Mouse (Mus musculus): ENCODE data around the gene Tmem259. TPM values are rescaled to one million over a fixed set of nuclear protein-coding genes. Genes with fewer than 3 reads are reported as not detected.

Gene Tmem259
- polyA plus RNA-seq, 1 experiment from 2014 or later: 24.7 TPM

- ATAC-seq (ENCODE audit: low FRiP score): no peak
- Histone ChIP-seq H3K36me3 (peaks cover 16% of the 10 kb centered on the region), H3K27me3 (replicated peaks) (no peaks in the 10 kb centered on the region; the same call in 1 of the 2 replicates), H3K27ac (replicated peaks) (no peak overlapping the region), H3K4me2 (peak overlapping the region; percentile 33), H3K9me3 (replicated peaks) (no peaks in the 10 kb centered on the region), H3K4me3 (replicated peaks) (no peak overlapping the region), H3K9ac (replicated peaks) (peak overlapping the region; percentile 20; the same call in 1 of the 2 replicates), H3K4me1 (peaks cover 15% of the 10 kb centered on the region)
- 4% methylated on average over 21 of the region's 21 CpGs for WGBS
Observed at GRCm38 (mm10) chr10:79958140-79958816, 25.9 kb downstream of the Tmem259 start.

DNA sequence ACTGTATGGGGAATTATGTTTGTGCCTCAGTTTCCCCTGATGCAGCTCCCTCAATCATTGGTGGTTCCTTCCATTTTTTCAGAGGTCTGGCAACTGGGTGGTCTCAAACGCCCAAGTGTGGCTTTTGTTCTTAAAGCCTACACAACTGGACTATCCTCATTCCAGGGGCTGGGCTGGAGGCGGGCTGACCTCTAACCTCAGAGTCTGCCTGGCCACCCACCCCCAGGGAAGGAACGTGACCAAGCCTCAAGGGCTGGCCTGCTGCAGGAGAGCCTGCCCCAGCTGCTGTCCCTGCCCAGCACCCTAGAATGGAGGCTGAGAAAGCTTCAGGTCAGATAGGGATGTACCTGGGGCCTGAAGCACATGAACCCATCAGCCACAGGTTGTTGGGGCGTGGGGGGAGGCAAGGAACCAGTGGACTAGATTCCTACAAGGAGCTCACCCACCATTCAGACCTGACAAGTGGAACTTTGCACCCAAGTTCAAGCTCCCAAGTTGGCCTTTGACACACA, 27.4 kb downstream of the Tmem259 start:
- WGBS: 25% methylated on average over 4 of the region's 4 CpGs
- Histone ChIP-seq H3K27ac (replicated peaks) (no peak overlapping the region), H3K36me3 (peaks cover 14% of the 10 kb centered on the region), H3K4me3 (replicated peaks) (no peak overlapping the region), H3K9me3 (replicated peaks) (no peaks in the 10 kb centered on the region), H3K4me2 (no peak overlapping the region), H3K27me3 (replicated peaks) (no peaks in the 10 kb centered on the region; the same call in 1 of the 2 replicates), H3K9ac (replicated peaks) (no peak overlapping the region), H3K4me1 (peaks cover 15% of the 10 kb centered on the region)
- ATAC-seq (ENCODE audit: low FRiP score): no peak

- H3K4me3 ChIP-seq (replicated peaks): no peak overlapping the region
- H3K9me3 ChIP-seq (replicated peaks): no peaks in the 10 kb centered on the region
- H3K4me1 ChIP-seq: peaks cover 6% of the 10 kb centered on the region
- no peak overlapping the region for H3K4me2 ChIP-seq
- no peaks in the 10 kb centered on the region; the same call in 1 of the 2 replicates for H3K27me3 ChIP-seq (replicated peaks)
- no peak for ATAC-seq (ENCODE audit: low FRiP score)
- WGBS: 77% methylated on average over 9 of the region's 9 CpGs
- H3K27ac ChIP-seq (replicated peaks): no peak overlapping the region
- H3K36me3 ChIP-seq: peaks cover 21% of the 10 kb centered on the region
- no peak overlapping the region for H3K9ac ChIP-seq (replicated peaks)
Observed at GRCm38 (mm10) chr10:79955691-79956090, 28.4 kb downstream of the Tmem259 start.

- Histone ChIP-seq H3K9ac (replicated peaks) (no peak overlapping the region), H3K4me2 (no peak overlapping the region), H3K4me1 (peaks cover 4% of the 10 kb centered on the region; the same call in 1 of the 2 replicates), H3K9me3 (replicated peaks) (no peaks in the 10 kb centered on the region), H3K4me3 (replicated peaks) (no peak overlapping the region), H3K36me3 (peaks cover 38% of the 10 kb centered on the region), H3K27me3 (replicated peaks) (no peaks in the 10 kb centered on the region; the same call in 1 of the 2 replicates), H3K27ac (replicated peaks) (no peak overlapping the region)
- ATAC-seq (ENCODE audit: low FRiP score): no peak
- 91% methylated on average over 6 of the region's 6 CpGs for WGBS
Observed at GRCm38 (mm10) chr10:79953946-79954345, 30.2 kb downstream of the Tmem259 start.

DNA sequence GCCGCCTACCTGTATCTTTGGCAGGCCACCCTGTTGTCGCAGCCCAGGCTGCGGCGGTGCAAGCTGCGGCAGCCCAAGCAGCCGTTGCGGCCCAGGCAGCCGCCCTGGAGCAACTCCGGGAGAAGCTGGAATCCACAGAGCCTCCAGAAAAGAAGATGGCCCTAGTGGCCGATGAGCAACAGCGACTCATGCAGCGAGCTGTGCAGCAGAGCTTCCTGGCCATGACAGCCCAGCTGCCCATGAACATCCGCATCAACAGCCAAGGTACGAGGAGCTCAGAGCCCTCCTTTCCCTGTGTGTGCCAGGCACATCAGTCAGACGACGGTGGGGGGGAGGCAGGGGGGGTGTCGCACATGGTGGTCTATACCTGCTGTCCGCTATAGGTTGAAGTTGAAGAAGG, 33.5 kb downstream of the Tmem259 start:
- ATAC-seq (ENCODE audit: low FRiP score): no peak
- H3K9me3 ChIP-seq (replicated peaks): no peaks in the 10 kb centered on the region
- 88% methylated on average over 18 of the region's 18 CpGs for WGBS

GRCm38 (mm10) chr10:79949873-79950272, 34.3 kb downstream of the Tmem259 start:
- ATAC-seq (ENCODE audit: low FRiP score): no peak
- Histone ChIP-seq H3K4me3 (replicated peaks) (no peak overlapping the region), H3K9me3 (replicated peaks) (no peaks in the 10 kb centered on the region), H3K27me3 (replicated peaks) (no peaks in the 10 kb centered on the region), H3K9ac (replicated peaks) (no peak overlapping the region), H3K4me2 (no peak overlapping the region), H3K27ac (replicated peaks) (no peak overlapping the region), H3K4me1 (peaks cover 21% of the 10 kb centered on the region), H3K36me3 (peaks cover 44% of the 10 kb centered on the region)
- 92% methylated on average over 4 of the region's 4 CpGs for WGBS

More for the DNA sequence above, 33.5 kb downstream of the Tmem259 start:
- H3K27me3 ChIP-seq (replicated peaks): no peaks in the 10 kb centered on the region
- no peak overlapping the region for H3K9ac ChIP-seq (replicated peaks)
- H3K36me3 ChIP-seq: peaks cover 44% of the 10 kb centered on the region
- no peak overlapping the region for H3K4me2 ChIP-seq
- H3K27ac ChIP-seq (replicated peaks): no peak overlapping the region
- peaks cover 14% of the 10 kb centered on the region for H3K4me1 ChIP-seq
- no peak overlapping the region for H3K4me3 ChIP-seq (replicated peaks)

DNA sequence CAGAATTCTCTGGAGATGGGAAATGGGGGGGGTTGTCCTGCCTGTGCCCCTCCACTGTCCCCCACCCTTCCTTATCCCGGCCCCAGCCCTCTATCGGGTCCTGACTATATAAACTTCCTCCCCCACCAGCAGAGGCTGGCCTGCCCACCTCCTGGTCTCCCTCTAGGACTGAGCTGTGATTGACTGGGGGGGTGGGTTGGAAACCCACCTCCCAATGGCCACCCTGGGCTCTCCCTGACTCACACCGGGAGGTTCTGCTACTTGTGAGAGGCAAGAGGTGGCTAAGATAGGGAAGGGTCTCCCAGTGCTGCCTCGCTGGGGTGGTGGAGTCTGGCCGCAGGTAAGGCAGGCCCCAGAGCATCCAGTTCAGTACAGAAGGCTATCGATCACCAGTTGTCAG, 36.6 kb downstream of the Tmem259 start:
- Histone ChIP-seq H3K9me3 (replicated peaks) (no peaks in the 10 kb centered on the region), H3K9ac (replicated peaks) (no peak overlapping the region), H3K4me1 (peaks cover 33% of the 10 kb centered on the region), H3K36me3 (peaks cover 36% of the 10 kb centered on the region), H3K4me2 (no peak overlapping the region), H3K4me3 (replicated peaks) (no peak overlapping the region), H3K27me3 (replicated peaks) (no peaks in the 10 kb centered on the region), H3K27ac (replicated peaks) (no peak overlapping the region)
- ATAC-seq (ENCODE audit: low FRiP score): no peak
- 61% methylated on average over 6 of the region's 6 CpGs for WGBS

GRCm38 (mm10) chr10:79946752-79947322, 37.3 kb downstream of the Tmem259 start:
- no peaks in the 10 kb centered on the region for H3K9me3 ChIP-seq (replicated peaks)
- peaks cover 33% of the 10 kb centered on the region for H3K4me1 ChIP-seq
- H3K9ac ChIP-seq (replicated peaks): no peak overlapping the region
- no peaks in the 10 kb centered on the region for H3K27me3 ChIP-seq (replicated peaks)
- no peak overlapping the region for H3K27ac ChIP-seq (replicated peaks)
- H3K4me2 ChIP-seq: no peak overlapping the region
- ATAC-seq (ENCODE audit: low FRiP score): no peak
- no peak overlapping the region for H3K4me3 ChIP-seq (replicated peaks)
- 19% methylated on average over 7 of the region's 7 CpGs for WGBS
- H3K36me3 ChIP-seq: peaks cover 37% of the 10 kb centered on the region

DNA sequence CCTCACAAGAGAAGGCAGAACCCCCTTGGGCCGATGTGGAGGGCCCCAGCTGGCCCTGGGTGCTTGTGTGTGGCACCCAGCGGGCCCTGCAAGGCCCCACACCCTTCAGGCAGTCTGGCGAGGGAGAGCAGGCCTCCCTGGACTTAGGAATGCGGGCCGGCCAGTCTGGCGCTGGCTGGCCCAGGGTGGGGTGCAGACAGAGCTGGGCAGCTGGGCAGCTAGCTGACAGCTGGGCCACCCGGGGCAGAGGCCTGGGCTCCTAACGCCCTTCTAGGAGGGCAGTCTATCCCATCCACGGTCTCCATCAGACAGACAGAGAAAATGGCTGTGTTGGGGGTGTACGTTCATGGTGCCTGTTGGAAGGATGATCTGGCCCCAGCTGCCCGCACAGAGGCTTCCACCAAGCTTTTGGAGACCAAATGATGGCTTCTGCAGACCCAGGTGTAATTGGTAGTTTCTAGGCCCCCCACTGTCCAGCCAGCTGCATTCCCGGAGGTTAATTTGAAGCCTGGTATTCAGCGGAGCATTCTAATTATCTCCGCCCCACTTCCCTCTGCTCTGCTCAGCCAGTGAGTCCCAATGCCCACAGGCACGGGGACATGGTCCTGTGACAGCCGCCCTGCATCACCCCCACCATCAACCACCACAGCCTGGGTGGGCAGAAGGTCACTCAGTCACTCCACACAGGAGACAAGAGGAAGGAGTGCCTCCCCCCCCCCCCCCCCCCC, 38.5 kb downstream of the Tmem259 start:
- peaks cover 26% of the 10 kb centered on the region for H3K36me3 ChIP-seq
- H3K4me1 ChIP-seq: peaks cover 35% of the 10 kb centered on the region
- H3K27me3 ChIP-seq (replicated peaks): no peaks in the 10 kb centered on the region
- H3K9ac ChIP-seq (replicated peaks): no peak overlapping the region
- WGBS: 22% methylated on average over 16 of the region's 16 CpGs
- no peaks in the 10 kb centered on the region for H3K9me3 ChIP-seq (replicated peaks)
- no peak for ATAC-seq (ENCODE audit: low FRiP score)
- H3K4me2 ChIP-seq: no peak overlapping the region
- no peak overlapping the region for H3K4me3 ChIP-seq (replicated peaks)
- H3K27ac ChIP-seq (replicated peaks): 0 out of 2 replicates have a peak overlapping the region, but pooled peaks have one; percentile 18

DNA sequence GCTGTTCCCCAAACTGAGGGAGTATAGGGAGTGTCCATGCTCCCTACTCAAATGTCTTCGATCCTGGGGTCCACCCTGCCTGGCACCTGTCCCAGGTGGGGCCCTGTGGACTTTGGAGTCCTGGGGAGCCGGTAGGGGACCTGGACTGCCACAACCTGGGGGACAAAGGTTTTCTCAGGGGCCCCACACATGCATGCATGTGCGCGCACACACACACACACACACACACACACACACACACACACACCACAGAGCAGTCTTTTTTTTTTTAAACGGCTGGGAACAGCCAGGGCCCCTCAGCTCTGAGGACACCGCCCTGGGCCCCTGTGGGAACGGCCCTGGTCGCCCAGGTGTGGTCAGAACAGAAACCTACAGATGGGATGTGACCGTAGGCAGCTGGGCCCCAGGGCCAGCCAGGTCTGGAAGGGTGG, 40.6 kb downstream of the Tmem259 start:
- Histone ChIP-seq H3K36me3 (peaks cover 8% of the 10 kb centered on the region), H3K4me2 (no peak overlapping the region), H3K4me3 (replicated peaks) (no peak overlapping the region), H3K4me1 (peaks cover 41% of the 10 kb centered on the region), H3K9ac (replicated peaks) (no peak overlapping the region), H3K27me3 (replicated peaks) (no peaks in the 10 kb centered on the region), H3K27ac (replicated peaks) (no peak overlapping the region), H3K9me3 (replicated peaks) (no peaks in the 10 kb centered on the region)
- 66% methylated on average over 9 of the region's 9 CpGs for WGBS
- ATAC-seq (ENCODE audit: low FRiP score): no peak

DNA sequence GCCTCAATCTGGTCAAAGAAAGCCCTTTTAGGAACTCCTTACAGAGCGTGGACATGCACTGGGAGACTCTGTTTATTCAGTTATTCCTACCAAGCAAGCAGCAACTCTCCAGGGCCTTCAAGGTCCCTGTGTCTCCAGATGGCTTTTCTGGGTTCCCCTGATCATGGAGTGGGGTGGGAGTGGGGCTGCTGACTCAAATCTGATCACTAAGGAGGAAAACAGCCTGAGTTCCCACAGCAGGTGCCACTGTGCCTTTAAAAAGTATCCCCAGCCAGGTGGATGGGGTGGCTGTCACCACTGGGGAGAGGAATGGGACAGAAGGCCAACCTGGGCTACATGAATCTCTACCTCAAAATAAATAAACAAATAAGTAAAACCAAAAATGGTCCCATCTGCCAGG, 41.1 kb downstream of the Tmem259 start:
- H3K9me3 ChIP-seq (replicated peaks): no peaks in the 10 kb centered on the region
- WGBS: 96% methylated on average over 1 of the region's 1 CpGs
- H3K4me2 ChIP-seq: no peak overlapping the region
- H3K27ac ChIP-seq (replicated peaks): no peak overlapping the region
- H3K36me3 ChIP-seq: peaks cover 6% of the 10 kb centered on the region; the same call in 1 of the 2 replicates
- H3K4me3 ChIP-seq (replicated peaks): no peak overlapping the region
- no peaks in the 10 kb centered on the region for H3K27me3 ChIP-seq (replicated peaks)
- ATAC-seq (ENCODE audit: low FRiP score): no peak
- H3K4me1 ChIP-seq: peaks cover 46% of the 10 kb centered on the region
- no peak overlapping the region for H3K9ac ChIP-seq (replicated peaks)

All from neural tube, embryonic 15.5 days (tissue).